Mouse (Mus musculus) ES-E14 (cell line): ENCODE data around the gene Foxj1. TPM values are rescaled to one million over a fixed set of nuclear protein-coding genes. Genes with fewer than 3 reads are reported as not detected.

Experiments used
- DNase-seq: peaks from one replicate; pipeline ENCODE4 v3.0.0-alpha.2; 2013; ENCODE audit warnings: low read depth, low spot score
- H3K27ac ChIP-seq: 2 replicates; pipeline ENCODE4 v1.5.1; 2012; ENCODE audit warnings: low read depth, mild to moderate bottlenecking, low read length, moderate library complexity, mixed read lengths; ENCODE audit not compliant: poor library complexity, insufficient read depth, severe bottlenecking
- H3K36me3 ChIP-seq: 2 replicates; pipeline ENCODE4 v1.6.1; 2012; ENCODE audit warnings: mild to moderate bottlenecking, low read length, moderate library complexity, mixed read lengths; ENCODE audit not compliant: control insufficient read depth, poor library complexity, insufficient read depth, severe bottlenecking
- H3K4me1 ChIP-seq, 2 experiments: fragments of 150-350 bp in 1 of 2; sonication (generic) in 1 of 2; 2 replicates each; pipeline ENCODE4 v1.6.1; 2012; ENCODE audit warnings: low read length in 2 of 2, mild to moderate bottlenecking in 1 of 2, mixed read lengths in 1 of 2; ENCODE audit not compliant: control insufficient read depth in 2 of 2, insufficient read depth in 2 of 2, poor library complexity in 1 of 2
- H3K4me3 ChIP-seq, 2 experiments: fragments of 150-350 bp in 1 of 2; sonication (generic) in 1 of 2; 2 replicates each; pipeline ENCODE4 v1.5.1; 2012; ENCODE audit warnings: low read length in 2 of 2, low read depth in 1 of 2, mild to moderate bottlenecking in 1 of 2, mixed read lengths in 1 of 2; ENCODE audit not compliant: insufficient read depth in 1 of 2, poor library complexity in 1 of 2, severe bottlenecking in 1 of 2
- H3K9ac ChIP-seq: 2 replicates; pipeline ENCODE4 v1.6.1; 2012; ENCODE audit warnings: low read depth, mild to moderate bottlenecking, low read length, mixed read lengths; ENCODE audit not compliant: poor library complexity, insufficient read depth, severe bottlenecking
- H3K9me3 ChIP-seq: fragments of 150-350 bp; sonication (generic); 2 replicates; pipeline ENCODE4 v1.6.1; 2012; ENCODE audit warnings: low read depth, mild to moderate bottlenecking, low read length; ENCODE audit not compliant: control insufficient read depth, insufficient read depth
- CHD2 ChIP-seq: IDR thresholded peaks from 2 replicates; pipeline ENCODE4 v1.6.1; 2014; ENCODE audit warnings: mild to moderate bottlenecking, low read depth, low read length, inconsistent platforms
- HCFC1 ChIP-seq: IDR thresholded peaks from 2 replicates; pipeline ENCODE4 v1.6.1; 2012; ENCODE audit warnings: low read length, inconsistent platforms, borderline replicate concordance; ENCODE audit not compliant: insufficient read depth
- MAFK ChIP-seq: IDR thresholded peaks from 2 replicates; pipeline ENCODE4 v1.6.1; 2014; ENCODE audit warnings: mild to moderate bottlenecking, low read depth, low read length, inconsistent platforms; ENCODE audit not compliant: insufficient read depth
- ZC3H11A ChIP-seq: IDR thresholded peaks from 2 replicates; pipeline ENCODE4 v1.6.1; 2012; ENCODE audit warnings: low read depth, mild to moderate bottlenecking, inconsistent platforms, low read length, borderline replicate concordance
- ZNF384 ChIP-seq: IDR thresholded peaks from 2 replicates; pipeline ENCODE4 v1.6.1; 2012; ENCODE audit warnings: low read depth, low read length, inconsistent platforms
- in situ Hi-C, 2 experiments: fragments of 600-800 bp; cut with MboI; formaldehyde crosslinking; loops; one replicate each; pipeline ENCODE4 v1.15.1; 2025; ENCODE audit warnings: low sequenced_read_pairs in 2 of 2, inconsistent platforms in 1 of 2; ENCODE audit not compliant: unreplicated experiment in 2 of 2
- total RNA-seq: library from RNA; depleted of rRNA; stranded (reverse); fragments of 300-350 nt; gene quantifications from 2 replicates; pipeline ENCODE4 v1.2.3, GENCODE M21; 2012; rRNA removed

Gene Foxj1
- total RNA-seq, 1 experiment: 0.67 TPM

GRCm38 (mm10) chr11:116281671-116282070, 53.5 kb downstream of the Foxj1 start:
- H3K9ac ChIP-seq: peak overlapping the region; percentile 2; the same call in 1 of the 2 replicates
- H3K9me3 ChIP-seq: no peaks in the 10 kb centered on the region
- peak; percentile 31 for DNase-seq
- in situ Hi-C loops: no loop called here
- TF ChIP-seq ZNF384 (no peak), MAFK (no peak), HCFC1 (no peak), ZC3H11A (no peak), CHD2 (no peak)
- H3K36me3 ChIP-seq: no peaks in the 10 kb centered on the region
- peak overlapping the region; percentile 58 to 61 for H3K4me3 ChIP-seq
- no peak overlapping the region for H3K27ac ChIP-seq
- peaks cover 5 to 9% of the 10 kb centered on the region in 2 experiments; a peak in 2 of 4 replicates for H3K4me1 ChIP-seq

- H3K9me3 ChIP-seq: no peaks in the 10 kb centered on the region
- H3K4me1 ChIP-seq: peaks cover 5 to 9% of the 10 kb centered on the region in 2 experiments; a peak in 2 of 4 replicates
- peak; percentile 15 for DNase-seq
- peak within 1 kb of the TSS; percentile 2; the same call in 1 of the 2 replicates for H3K9ac ChIP-seq
- TF ChIP-seq MAFK (no peak), ZNF384 (peak; percentile 73)
- H3K36me3 ChIP-seq: no peaks in the 10 kb centered on the region
- in situ Hi-C loops: no loop called here
- peak within 1 kb of the TSS; percentile 58 to 61 for H3K4me3 ChIP-seq
- no peak within 1 kb of the TSS for H3K27ac ChIP-seq
Measured at GRCm38 (mm10) chr11:116280751-116281663, 54.2 kb downstream of the Foxj1 start, which contains the start of gene Galr2. TSS of gene Galr2 (plus strand) at chr11:116280939.

Other genes with a start within 250 kb of the Foxj1 start
- 16.9 and 20.1 TPM in 2 replicates for gene Wbp2, start 248.4 kb downstream of the Foxj1 start, total RNA-seq
- gene Trim47, start 208.2 kb downstream of the Foxj1 start, total RNA-seq: 2.0 and 3.3 TPM in 2 replicates
- gene Trim65, start 204.3 kb downstream of the Foxj1 start, total RNA-seq: 0.31 and 0.42 TPM in 2 replicates
- 81.1 and 81.3 TPM in 2 replicates for gene Mrpl38, start 196.5 kb downstream of the Foxj1 start, total RNA-seq
- gene Fbf1, start 167.2 kb downstream of the Foxj1 start, total RNA-seq: 29.4 and 32.1 TPM in 2 replicates
- gene Ten1, start 136.5 kb downstream of the Foxj1 start, total RNA-seq: 17.0 and 19.1 TPM in 2 replicates
- 11.2 and 16.5 TPM in 2 replicates for gene Acox1, start 136.4 kb downstream of the Foxj1 start, total RNA-seq
- gene Evpl, start 97.3 kb downstream of the Foxj1 start, total RNA-seq: 2.9 and 4.5 TPM in 2 replicates
- 33.4 and 38.2 TPM in 2 replicates for gene Srp68, start 61.2 kb downstream of the Foxj1 start, total RNA-seq
- 1.8 and 3.3 TPM in 2 replicates for gene Galr2, start 54.5 kb downstream of the Foxj1 start, total RNA-seq
- gene Exoc7, start 28.2 kb downstream of the Foxj1 start, total RNA-seq: 25.5 and 26.4 TPM in 2 replicates
- gene Rnf157, start 77.6 kb upstream of the Foxj1 start, total RNA-seq: 3.7 and 6.1 TPM in 2 replicates
- gene Ubald2, start 98.7 kb upstream of the Foxj1 start, total RNA-seq: 106 and 117 TPM in 2 replicates
- 0.22 and 0.37 TPM in 2 replicates for gene Qrich2, start 130.8 kb upstream of the Foxj1 start, total RNA-seq
- gene Prpsap1, start 158.8 kb upstream of the Foxj1 start, total RNA-seq: 100 and 121 TPM in 2 replicates
- 2.1 and 2.3 TPM in 2 replicates for gene Sphk1, start 195.5 kb upstream of the Foxj1 start, total RNA-seq
- 45.2 and 50.0 TPM in 2 replicates for gene Ube2o, start 246.0 kb upstream of the Foxj1 start, total RNA-seq